8 mouse cellular contexts compared by ENCODE assay signal in the genomic region with DNA sequence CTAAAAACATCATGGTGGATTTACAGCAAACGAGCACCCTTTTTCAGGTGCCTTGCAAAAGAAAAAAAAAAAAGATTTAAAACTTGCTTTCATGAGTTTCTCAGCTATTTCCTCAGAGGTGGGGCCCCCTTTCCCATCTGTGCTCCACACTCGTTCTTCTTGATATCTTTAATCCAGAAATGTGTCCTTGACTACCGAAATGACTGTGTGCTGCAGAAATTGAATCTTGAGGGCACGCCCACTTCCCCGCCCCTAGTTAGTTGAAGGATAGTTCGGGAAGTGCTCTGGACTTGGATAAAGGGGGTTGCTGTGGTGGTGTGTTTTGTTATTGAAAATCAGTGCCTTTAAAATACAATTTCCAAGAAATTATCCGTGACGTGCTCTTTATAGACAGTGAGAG. TPM values are rescaled to one million over a fixed set of nuclear protein-coding genes. Genes with fewer than 3 reads are reported as not detected.
DNase-seq lines count a peak whose midpoint lies in the region; ATAC-seq and TF ChIP-seq lines count a peak whose summit lies in the region.

No protein-coding gene starts in this region.

- H3K4me2 ChIP-seq in forebrain, embryonic 15.5 days (replicated peaks), result peak overlapping the region; percentile 93
- H3K4me2 ChIP-seq in limb, embryonic 11.5 days (ENCODE audit: low read depth, severe bottlenecking), result peak overlapping the region; percentile 94
- peak overlapping the region; percentile 58 for H3K4me2 ChIP-seq in midbrain, embryonic 11.5 days

- peaks cover 10% of the 10 kb centered on the region; the same call in 1 of the 2 replicates for H3K9me3 ChIP-seq in megakaryocyte, embryonic 14.5 days
- no peaks in the 10 kb centered on the region for H3K9me3 ChIP-seq in forebrain, embryonic 15.5 days
- no peaks in the 10 kb centered on the region for H3K9me3 ChIP-seq in hindbrain, embryonic 10.5 days
- no peaks in the 10 kb centered on the region for H3K9me3 ChIP-seq in limb, embryonic 11.5 days (ENCODE audit: control insufficient read depth, low read length)
- no peaks in the 10 kb centered on the region for H3K9me3 ChIP-seq in midbrain, embryonic 11.5 days (ENCODE audit: control insufficient read depth, low read length)

- H3K9ac ChIP-seq in forebrain, embryonic 15.5 days (replicated peaks), result no peak overlapping the region
- H3K9ac ChIP-seq in limb, embryonic 11.5 days (ENCODE audit: low read length), result no peak overlapping the region; the same call in 1 of the 2 replicates
- peak overlapping the region; percentile 35; the same call in 1 of the 2 replicates for H3K9ac ChIP-seq in midbrain, embryonic 11.5 days (ENCODE audit: low read length)

- no peak for ATAC-seq in megakaryocyte, adult 5-6 weeks (ENCODE audit: poor library complexity, severe bottlenecking)
- ATAC-seq in forebrain, embryonic 15.5 days (replicated peaks), result 0 out of 2 replicates have a peak, but pooled peaks have one; percentile 23
- ATAC-seq in limb, embryonic 11.5 days (ENCODE audit: insufficient number of reproducible peaks, low FRiP score, low TSS enrichment, low read depth), result 0 out of 2 replicates have a peak, but pooled peaks have one; percentile 8
- peak; percentile 27; the same call in 1 of the 2 replicates for ATAC-seq in midbrain, embryonic 11.5 days (ENCODE audit: low FRiP score)

- H3K4me3 ChIP-seq in megakaryocyte, embryonic 14.5 days (replicated peaks), result peak overlapping the region; percentile 87
- H3K4me3 ChIP-seq in forebrain, embryonic 15.5 days, result peak overlapping the region; percentile 83
- H3K4me3 ChIP-seq in hindbrain, embryonic 10.5 days, result peak overlapping the region; percentile 89
- peak overlapping the region; percentile 94 for H3K4me3 ChIP-seq in limb, embryonic 11.5 days (ENCODE audit: low read depth, low read length)
- peak overlapping the region; percentile 90 for H3K4me3 ChIP-seq in midbrain, embryonic 11.5 days (ENCODE audit: low read depth, low read length)
- peak overlapping the region; percentile 19 for H3K4me3 ChIP-seq in testis, adult 2 months (ENCODE audit: control insufficient read depth, low read depth, low read length)

- peaks cover 20% of the 10 kb centered on the region for H3K4me1 ChIP-seq in megakaryocyte, embryonic 14.5 days
- peaks cover 46% of the 10 kb centered on the region for H3K4me1 ChIP-seq in forebrain, embryonic 15.5 days
- H3K4me1 ChIP-seq in hindbrain, embryonic 10.5 days (replicated peaks), result peaks cover 61% of the 10 kb centered on the region
- peaks cover 21% of the 10 kb centered on the region for H3K4me1 ChIP-seq in limb, embryonic 11.5 days (ENCODE audit: control insufficient read depth, insufficient read depth, low read length)
- H3K4me1 ChIP-seq in midbrain, embryonic 11.5 days (ENCODE audit: control insufficient read depth, insufficient read depth, low read length), result peaks cover 27% of the 10 kb centered on the region
- H3K4me1 ChIP-seq in testis, adult 2 months (ENCODE audit: control insufficient read depth, insufficient read depth, low read length), result peaks cover 5% of the 10 kb centered on the region

- no peak for TF ChIP-seq POLR2A in testis, adult 2 months (IDR thresholded peaks at IDR 0.05; ENCODE audit: control insufficient read depth, low read depth, low read length)

- peak; percentile 13 for DNase-seq in c-Kit-positive CD71-positive TER-119-positive erythroid progenitor cells, embryonic 14.5 days (ENCODE audit: low spot score)
- peak; percentile 68 for DNase-seq in hindbrain, embryonic 10.5 days (ENCODE audit: low spot score)
- DNase-seq in limb, embryonic 11.5 days (ENCODE audit: low spot score), result peak; percentile 74
- no peak for DNase-seq in midbrain, embryonic 11.5 days (ENCODE audit: low spot score, missing footprints)

- peak overlapping the region; percentile 5; the same call in 1 of the 2 replicates for H3K27ac ChIP-seq in forebrain, embryonic 15.5 days (replicated peaks)
- H3K27ac ChIP-seq in hindbrain, embryonic 10.5 days, result peak overlapping the region; percentile 98
- H3K27ac ChIP-seq in limb, embryonic 11.5 days (replicated peaks; ENCODE audit: low read depth, low read length), result no peak overlapping the region; the same call in 1 of the 2 replicates
- H3K27ac ChIP-seq in midbrain, embryonic 11.5 days (ENCODE audit: low read depth, low read length), result peak overlapping the region; percentile 20; the same call in 1 of the 2 replicates
- H3K27ac ChIP-seq in testis, adult 2 months (ENCODE audit: control insufficient read depth, insufficient read depth, low read depth, low read length), result no peak overlapping the region

- H3K27me3 ChIP-seq in megakaryocyte, embryonic 14.5 days (replicated peaks), result peaks cover 81% of the 10 kb centered on the region
- H3K27me3 ChIP-seq in forebrain, embryonic 15.5 days, result 0 out of 2 replicates have a peak, but pooled peaks cover 3% of the 10 kb centered on the region
- H3K27me3 ChIP-seq in hindbrain, embryonic 10.5 days (ENCODE audit: insufficient read depth, poor library complexity, severe bottlenecking), result peaks cover 14% of the 10 kb centered on the region
- no peaks in the 10 kb centered on the region for H3K27me3 ChIP-seq in limb, embryonic 11.5 days (ENCODE audit: control insufficient read depth, insufficient read depth, low read length)
- no peaks in the 10 kb centered on the region; the same call in 1 of the 2 replicates for H3K27me3 ChIP-seq in midbrain, embryonic 11.5 days (ENCODE audit: control insufficient read depth, insufficient read depth, low read length)
- H3K27me3 ChIP-seq in testis, adult 2 months (ENCODE audit: control insufficient read depth, insufficient read depth, low read length), result no peaks in the 10 kb centered on the region

- no peak for TF ChIP-seq CTCF in testis, adult 2 months (IDR thresholded peaks at IDR 0.05; ENCODE audit: control insufficient read depth, insufficient read depth, insufficient replicate concordance, low read depth, low read length)

- H3K36me3 ChIP-seq in megakaryocyte, embryonic 14.5 days (replicated peaks; ENCODE audit: low read length), result no peaks in the 10 kb centered on the region
- no peaks in the 10 kb centered on the region for H3K36me3 ChIP-seq in forebrain, embryonic 15.5 days
- H3K36me3 ChIP-seq in hindbrain, embryonic 10.5 days, result no peaks in the 10 kb centered on the region
- H3K36me3 ChIP-seq in limb, embryonic 11.5 days (ENCODE audit: control insufficient read depth, insufficient read depth, low read length), result no peaks in the 10 kb centered on the region
- H3K36me3 ChIP-seq in midbrain, embryonic 11.5 days (ENCODE audit: control insufficient read depth, insufficient read depth, low read length), result no peaks in the 10 kb centered on the region
- H3K36me3 ChIP-seq in testis, adult 2 months (ENCODE audit: control insufficient read depth, insufficient read depth, low read length), result no peaks in the 10 kb centered on the region

- under 1% methylated on average over 8 of the region's 8 CpGs for WGBS in forebrain, embryonic 15.5 days
- under 1% methylated on average over 8 of the region's 8 CpGs for WGBS in hindbrain, embryonic 10.5 days
- WGBS in limb, embryonic 11.5 days, result 1% methylated on average over 8 of the region's 8 CpGs
- WGBS in midbrain, embryonic 11.5 days, result 0% methylated on average over 8 of the region's 8 CpGs

RNA-seq across cellular contexts. Expression of a gene that starts 0.7 kb away (rescaled TPM):
- polyA plus RNA-seq in megakaryocyte, embryonic 14.5 days (2012; ENCODE audit: insufficient read depth, low replicate concordance), result 0.06 TPM in 1 of 2 replicates, not detected in the other
- total RNA-seq in megakaryocyte, adult 5-6 weeks (2015), result 0.50 TPM in 1 of 2 replicates, not detected in the other
- 0.04 TPM in 2 replicates for total RNA-seq in megakaryocyte, adult 5-6 weeks (2017)
- polyA plus RNA-seq in forebrain, embryonic 15.5 days (2015; fragmentation: Nextera tagmentation; extraction: Ambion mirVana), result 7.4 and 9.8 TPM in 2 replicates
- 12.7 and 14.4 TPM in 2 replicates for polyA plus RNA-seq in hindbrain, embryonic 10.5 days (2016; fragmentation: Nextera tagmentation; extraction: Ambion mirVana)
- polyA plus RNA-seq in limb, embryonic 11.5 days (2014; fragmentation: Nextera tagmentation; extraction: Ambion mirVana), result 21.8 and 23.5 TPM in 2 replicates
- polyA plus RNA-seq in midbrain, embryonic 11.5 days (2014; fragmentation: Nextera tagmentation; extraction: Ambion mirVana), result 15.9 and 17.4 TPM in 2 replicates
- polyA plus RNA-seq in testis, adult 2 months (2012; rRNA removed), result 2.9 and 3.3 TPM in 2 replicates

Comparison
In these comparisons a context has a peak if more than half of its experiments do, and no peak if none do; other contexts are left out.
1. H3K4me3 ChIP-seq: peak in every context shown above with its lines; median percentile 94 in limb, embryonic 11.5 days; 90 in midbrain, embryonic 11.5 days; 89 in hindbrain, embryonic 10.5 days; 87 in megakaryocyte, embryonic 14.5 days; 83 in forebrain, embryonic 15.5 days; 19 in testis, adult 2 months.
2. H3K27ac ChIP-seq: peak in forebrain, embryonic 15.5 days (single experiment), hindbrain, embryonic 10.5 days (single experiment) and midbrain, embryonic 11.5 days (single experiment); none in limb, embryonic 11.5 days (single experiment) and testis, adult 2 months (single experiment).
3. Peak in every context shown above with its lines, with median percentiles within 50 percentile points of each other: H3K4me2 ChIP-seq.